Mouse (Mus musculus) left cerebral cortex, adult 11 months (tissue): ENCODE measurements around the gene Crocc.

Experiments
- DNase-seq: peaks from one replicate; pipeline ENCODE4 v3.0.0; 2022; ENCODE audit warnings: low spot score

The Crocc gene

DNA sequence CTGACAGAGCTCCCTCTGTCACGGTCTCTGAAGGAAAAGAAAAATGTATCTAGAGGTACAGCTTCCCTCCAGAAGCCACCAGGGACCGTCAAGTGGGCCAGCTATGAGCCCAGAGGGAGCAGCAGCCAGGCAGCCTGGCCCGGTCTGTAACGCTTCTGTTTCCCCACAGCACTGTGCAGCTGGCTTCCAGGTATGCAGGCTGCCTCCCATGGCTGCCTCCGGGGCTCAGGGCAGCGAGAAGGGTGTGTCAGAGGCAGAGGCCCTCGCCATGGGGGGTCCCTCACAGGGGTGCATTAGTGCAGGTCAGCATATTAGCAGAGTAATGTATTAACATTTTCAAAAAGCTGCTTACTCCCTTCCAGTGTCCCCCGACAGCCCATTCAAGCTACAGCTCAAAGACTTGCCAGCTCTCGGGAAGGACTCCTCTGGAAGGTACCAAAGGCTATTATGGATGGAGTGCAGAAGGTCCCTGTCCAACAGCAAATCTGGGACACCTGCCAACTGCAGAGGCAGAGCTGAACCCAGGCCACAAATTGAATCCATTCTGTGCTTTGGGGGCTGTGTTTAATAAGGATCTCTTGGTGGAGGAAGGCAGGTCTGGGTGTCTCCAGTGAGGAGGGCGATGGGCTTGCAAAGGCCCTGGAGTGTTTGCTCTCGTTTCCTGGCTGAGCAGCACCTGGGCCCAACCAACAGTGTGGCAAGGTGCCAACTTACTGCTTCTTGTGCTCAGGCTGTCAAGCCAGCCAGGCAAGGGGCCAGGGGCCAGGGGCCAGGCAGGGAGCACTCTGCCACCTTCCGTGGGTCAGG, 6.6 kb upstream of the Crocc start:
- no peak for DNase-seq

DNA sequence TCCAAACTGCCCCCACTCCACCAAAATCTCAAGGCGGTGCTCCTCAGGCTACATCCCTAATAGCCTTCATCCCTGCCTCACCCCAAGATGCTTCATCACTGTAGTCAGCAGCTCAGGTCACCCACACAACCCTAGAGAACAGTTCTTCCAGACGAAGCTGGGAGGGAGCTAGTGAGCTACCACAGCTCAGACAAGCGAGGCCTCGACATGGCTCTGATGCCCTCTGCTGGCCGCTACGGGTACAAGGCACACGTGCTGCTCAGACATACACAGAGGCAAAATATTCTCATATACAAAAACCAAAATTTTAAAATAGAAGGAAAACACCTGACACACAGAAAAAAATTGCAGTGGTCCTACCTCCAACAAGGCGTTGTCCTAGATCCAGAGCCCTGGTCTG, 4.8 kb upstream of the Crocc start:
- DNase-seq = peak; percentile 78

DNA sequence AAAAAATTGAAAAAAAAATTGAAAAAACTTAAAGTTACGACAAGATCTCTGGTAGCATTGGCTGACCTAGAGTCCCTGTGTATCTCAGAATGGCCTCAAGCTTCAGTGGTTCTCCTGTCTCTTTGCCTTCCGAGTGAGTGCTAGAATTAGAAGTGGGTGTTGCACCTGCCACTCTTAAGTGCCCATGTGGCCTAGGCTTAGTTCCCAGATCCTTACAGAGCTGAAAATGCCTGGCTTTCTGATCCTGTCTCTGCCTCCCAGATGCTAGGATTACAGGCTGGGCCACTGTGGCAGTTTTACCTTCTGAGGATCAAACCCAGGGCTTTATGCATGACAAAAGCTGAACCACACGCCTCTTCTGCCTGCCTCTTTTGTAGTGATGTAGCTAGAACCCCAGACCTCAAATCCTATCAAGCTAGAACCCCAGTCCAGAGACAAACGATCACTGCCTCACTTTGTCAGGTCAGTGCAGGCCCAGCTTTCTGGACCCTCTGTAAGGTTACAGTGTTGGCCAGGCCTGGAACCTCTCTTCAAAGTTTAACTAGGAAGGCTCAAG, 3.8 kb upstream of the Crocc start:
- no peak for DNase-seq

DNA sequence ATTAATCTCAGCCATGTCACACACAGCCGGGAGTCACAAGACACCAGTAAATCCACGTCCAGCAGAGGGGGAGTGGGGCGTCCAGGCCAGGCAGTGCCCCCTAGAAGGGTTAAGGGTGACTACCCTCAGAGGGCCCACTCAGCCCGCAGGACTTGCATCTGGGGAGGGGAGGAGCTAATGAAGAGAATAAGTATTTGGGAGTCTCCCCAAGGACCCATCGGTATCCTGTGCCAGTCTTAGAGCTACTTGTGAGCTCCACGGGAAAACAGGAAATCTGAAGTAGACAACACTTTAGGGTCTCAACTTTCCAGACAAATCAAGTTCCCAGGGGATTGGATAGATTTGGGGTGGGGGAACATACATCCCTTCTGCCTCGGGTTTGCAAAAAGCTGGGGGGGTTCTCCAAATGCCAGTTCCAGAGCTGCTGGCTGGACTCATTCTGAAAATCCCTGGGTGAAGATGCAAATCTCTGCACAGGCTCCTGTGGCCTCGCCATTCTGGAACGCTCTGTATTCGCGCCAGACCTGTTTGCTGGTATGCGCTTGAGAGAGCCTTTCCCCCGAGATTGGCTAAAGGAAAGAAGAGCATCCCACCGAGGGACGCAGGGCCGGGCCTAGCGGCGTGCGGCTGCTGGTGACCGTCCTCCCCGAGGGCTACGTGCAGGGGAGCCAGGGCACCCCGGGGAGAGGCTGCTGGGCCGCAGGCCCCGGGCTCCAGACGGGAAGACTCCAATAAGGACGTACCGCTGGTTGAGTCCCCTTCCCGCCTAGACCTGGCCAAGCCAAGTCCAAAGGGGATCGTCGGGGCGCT, 529 bp downstream of the Crocc start:
- no peak for DNase-seq

DNA sequence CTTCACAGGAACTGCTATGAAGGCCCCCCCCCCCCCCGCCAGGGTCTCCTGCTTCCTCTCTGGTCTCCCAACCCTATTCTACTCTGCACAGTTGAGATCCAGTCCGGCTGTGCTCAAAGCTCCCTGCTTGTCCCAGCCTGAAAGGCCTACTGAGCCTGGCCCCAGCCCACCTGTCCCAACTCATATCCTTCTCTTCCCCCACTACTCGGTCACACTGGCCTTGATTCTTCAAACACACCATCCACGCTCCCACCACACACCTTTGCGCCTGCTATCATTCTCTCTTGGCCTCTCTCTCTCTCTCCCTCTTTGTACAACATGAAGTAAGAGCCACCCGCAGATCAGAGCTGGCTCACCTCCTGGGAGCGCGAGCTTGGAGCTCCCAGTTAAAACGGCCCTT, 1.5 kb downstream of the Crocc start:
- no peak for DNase-seq

DNA sequence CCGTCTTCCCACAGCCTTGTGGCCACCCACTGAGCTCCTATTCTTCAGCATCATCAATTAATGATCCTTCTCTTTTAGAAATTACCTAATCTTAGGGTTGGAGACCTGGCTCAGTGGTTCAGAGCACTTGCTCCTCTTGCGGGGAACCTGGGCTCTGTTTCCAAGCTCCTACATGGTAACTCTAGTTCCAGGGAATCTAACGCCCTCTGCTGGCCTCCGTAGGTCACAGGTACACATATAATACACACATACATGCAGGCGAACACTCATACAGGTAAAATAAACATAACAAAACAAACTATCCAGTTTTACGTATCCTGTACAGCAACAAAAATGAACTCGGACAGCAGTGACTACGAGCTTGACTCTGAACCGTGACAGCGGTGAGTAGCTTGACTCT, 3.4 kb downstream of the Crocc start:
- DNase-seq = no peak

DNA sequence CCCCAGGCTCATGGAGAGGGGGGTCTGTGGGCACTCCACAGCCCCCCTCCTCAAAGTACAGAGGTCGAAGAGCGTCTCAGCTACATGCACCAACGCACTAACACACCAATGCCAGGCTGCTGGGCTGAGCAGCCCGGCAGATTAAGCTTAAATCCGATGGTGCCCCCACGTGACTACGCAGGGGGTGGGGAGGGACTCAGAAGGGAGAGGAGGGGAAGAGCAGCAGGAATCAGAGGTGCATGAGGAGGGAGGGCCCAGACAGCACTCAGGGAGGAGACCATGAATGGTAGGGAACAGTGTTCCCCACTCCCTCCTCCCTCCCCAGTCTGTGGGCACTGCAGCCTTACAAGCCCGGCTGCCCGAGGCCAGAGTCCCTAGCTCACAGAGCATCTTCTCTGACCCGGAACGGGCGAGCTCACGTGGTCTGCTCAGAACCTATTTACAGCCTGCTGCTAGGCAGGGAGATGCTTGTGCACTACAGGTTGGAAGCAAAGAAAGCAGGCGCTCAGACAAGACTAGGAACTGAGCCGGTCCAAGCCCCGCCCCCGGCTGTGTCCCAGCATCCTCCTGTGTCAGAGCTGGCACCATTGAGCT, 6.7 kb downstream of the Crocc start:
- DNase-seq = peak; percentile 74

DNA sequence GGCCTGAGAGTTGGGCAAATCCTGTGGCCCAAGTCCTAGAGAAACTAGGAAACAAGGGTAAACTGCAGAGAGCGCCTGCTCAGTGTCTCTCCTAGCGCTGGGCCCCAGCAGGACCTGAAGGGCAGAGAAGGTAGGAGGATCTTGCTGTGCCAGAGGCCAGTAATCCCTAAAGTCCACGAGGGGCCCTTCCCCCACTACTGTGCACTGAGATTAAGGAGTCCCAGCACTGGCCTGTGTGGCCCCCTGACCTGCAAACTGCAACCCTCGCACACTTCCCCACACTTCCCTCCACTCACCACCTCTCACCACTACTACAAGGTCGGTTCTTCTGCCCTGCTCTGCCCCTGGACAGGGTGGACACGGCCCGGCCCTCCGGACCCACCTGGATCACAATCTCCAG, 7.2 kb downstream of the Crocc start:
- no peak for DNase-seq

DNA sequence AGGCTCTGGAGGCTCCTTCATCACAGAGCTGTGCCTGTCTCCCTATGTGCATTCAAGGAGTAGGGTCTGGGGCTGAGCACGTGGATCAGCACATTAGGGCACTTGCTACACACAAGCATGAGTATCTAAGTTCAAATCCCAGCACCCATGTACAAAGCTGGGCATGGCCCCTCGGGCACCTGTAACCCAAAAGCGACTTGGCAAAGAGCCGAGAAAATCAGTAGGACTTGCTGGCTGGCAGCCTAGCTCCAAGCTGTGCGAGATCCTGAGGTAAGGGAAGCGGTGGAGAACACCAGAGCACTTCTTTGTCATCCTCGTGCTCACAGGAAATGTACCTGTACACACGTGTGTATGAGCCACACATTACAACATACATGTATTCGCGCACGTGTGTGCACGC, 7.9 kb downstream of the Crocc start:
- no peak for DNase-seq

DNA sequence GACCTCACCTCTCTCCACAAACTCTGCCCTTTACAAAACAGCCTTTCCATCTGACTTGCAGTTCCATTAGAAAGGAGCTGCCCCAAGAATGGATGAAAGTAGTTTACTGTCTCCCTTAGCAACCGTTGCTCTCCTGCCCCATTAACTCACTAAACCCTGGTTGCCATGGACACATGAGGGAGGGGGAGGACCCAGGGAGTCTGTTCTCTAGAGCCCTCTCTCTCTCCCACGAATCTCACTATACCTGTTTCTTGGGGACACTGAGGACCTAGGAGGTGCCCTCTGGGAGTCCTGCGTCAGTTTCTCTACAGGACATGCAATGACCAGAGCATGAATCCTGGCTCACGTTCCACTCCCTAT, 10.9 kb downstream of the Crocc start:
- DNase-seq = peak; percentile 49

DNA sequence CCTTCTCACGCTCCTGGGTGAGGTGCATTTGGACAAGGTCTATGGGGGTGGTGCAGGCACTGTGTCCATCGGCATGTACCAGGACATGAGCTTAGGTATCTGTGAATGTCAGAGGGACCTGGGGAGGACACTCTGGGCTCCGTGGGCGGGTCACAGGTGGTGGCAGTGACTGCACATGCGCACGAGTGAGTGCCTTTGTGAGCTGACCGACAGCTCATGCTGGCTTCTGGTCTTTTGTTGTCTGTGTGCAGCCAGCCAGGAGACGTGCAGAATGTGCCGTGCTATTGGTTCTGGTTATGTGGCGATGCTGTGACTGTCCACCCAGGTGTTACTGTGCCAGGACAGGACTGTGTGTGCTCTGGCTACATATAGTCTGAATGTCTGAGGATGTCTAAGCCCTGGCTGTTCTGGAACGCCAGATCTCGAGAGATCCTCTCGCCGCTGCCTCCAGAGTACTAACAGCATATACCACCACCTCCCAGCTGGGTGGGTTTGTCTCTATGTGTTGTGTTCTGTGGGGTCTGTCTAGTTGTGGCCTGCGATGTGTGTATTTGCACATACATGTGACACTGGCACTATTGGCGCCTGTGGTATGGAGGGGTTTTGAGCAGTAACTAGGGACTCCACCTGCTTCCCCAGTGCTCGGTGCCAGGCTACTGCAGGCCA, 11.4 kb downstream of the Crocc start:
- DNase-seq = no peak

DNA sequence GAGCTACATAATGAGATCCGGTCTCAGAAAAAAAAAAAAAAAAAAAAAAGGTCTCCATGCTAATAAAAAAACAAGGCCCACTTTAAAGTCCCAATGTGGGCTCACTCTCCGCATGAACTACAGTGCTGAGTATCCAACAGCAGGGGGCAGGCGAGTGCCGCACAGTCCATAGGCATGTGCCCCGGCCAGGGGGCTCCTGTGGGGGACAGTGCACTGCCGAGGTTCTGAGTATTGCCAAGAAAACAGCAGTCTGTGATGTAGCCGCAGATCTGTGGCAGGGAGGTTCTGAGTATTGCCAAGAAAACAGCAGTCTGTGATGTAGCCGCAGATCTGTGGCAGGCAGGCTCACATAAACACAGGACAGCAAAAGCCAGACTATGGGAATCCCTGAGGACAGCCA, 15.5 kb downstream of the Crocc start:
- DNase-seq = no peak

DNA sequence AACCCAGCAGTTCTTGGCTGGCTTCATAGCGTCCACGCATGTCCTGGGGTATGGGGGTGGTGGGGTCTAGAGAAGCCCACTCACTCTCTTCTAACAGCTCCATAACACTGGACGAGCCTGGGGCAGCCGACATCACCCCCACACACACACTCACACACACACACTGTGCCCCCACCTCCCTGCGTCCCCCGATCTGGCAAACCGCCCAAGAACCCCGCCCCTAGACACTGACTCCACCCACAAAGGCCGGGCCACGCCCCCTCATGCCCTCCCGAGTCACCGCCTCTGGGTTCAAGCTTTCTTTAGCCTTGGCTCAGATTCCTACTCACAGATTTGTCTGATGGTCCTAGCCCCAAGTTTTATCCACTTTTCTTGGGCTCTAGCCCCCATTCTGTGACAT, 19.2 kb downstream of the Crocc start:
- DNase-seq = no peak

DNA sequence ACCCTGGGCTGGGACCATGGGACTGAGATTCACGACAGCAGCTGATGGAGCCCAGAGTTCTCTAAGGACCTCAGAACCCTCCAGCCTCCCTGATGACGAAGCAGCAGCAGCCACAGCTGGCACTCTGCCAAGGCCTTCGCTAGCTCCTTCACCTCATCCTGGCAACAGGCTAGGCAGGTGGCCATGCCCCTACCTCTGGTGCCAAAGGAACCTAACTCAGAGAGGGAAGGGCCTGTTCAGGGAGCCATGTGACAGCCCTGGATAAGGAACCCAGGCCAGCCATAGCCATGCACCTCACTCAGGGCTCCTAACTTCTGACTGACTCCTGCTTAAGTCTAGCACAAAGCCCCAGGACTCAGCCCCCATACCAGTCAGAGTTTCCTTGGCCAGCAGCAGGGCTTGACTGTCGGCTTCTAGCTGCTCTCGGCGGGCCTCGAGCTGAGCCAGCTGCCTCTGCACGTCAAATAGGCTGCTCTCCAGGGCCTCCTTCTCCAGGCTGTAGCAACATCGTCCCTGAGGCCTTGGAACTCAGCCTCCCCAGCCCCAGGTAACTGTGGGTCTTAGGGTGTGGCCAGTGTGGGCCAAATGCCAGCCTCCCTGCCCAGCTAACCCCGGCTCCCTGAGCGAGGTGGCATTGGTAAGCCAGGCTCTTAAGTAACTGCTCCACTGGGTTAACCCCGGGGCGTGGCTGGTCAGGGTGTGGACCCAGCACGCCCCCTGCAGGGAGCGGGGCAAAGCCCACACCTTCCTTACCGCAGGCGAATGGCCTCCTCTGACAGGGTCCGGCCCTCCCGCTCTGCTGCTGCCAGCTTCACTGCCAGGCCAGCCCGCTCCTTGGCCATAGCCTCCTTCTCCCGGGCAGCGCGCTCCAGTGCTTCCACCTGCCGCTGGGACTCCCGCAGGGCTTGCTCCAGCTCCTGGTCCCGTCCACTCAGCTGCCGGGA, 26.5 kb downstream of the Crocc start:
- no peak for DNase-seq

DNA sequence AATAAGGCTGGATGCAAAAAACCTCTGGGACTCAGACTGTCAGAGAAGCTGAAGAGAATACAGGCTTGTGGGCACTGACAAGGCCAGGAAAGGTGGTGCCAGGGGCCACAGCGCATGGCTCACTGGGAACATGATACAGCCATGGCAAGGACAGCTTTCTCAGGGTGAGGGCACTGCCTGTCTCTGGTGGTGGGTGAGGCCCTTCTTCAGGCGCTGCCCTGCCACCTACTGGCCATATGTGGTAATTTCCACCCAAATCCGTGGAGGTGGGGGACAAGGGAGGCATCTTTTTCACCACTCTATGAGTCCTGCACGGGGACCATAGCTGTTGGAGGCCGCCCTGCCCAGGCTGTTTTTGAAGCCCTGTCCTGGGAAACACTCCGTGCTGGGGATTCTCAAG, 28.6 kb downstream of the Crocc start:
- no peak for DNase-seq

DNA sequence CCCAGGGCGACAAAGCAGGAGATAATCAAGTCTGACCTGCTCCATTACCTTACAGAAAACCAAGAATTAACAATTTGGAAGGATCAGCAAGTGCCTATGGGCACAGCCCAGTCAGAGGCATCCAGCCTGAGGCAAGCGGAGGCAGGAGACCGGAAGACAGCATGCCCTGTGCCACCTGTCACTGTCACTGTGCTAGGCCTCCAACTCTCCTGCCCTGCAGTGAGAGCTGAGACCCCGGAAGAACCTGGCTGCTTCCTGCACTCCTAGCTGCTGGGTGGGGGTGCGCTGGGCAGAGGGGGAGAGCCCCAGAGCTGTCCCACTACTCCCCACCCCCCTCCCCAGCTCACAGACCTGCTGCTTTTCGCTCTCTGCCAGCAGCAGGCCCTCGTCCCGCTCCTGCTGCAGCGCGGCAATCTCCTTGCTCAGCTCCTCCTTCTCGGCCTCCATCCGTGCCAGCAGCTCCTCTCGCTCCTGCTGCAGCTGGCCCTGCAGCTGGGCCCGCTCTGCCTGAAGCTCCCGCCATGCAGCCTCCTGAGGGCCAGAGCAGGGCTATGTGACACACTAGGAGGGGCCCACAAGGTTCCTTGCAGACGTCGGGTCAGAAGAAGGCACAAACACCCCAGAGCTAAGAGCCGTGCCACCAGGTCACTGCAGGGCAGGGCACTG, 29.7 kb downstream of the Crocc start:
- no peak for DNase-seq

DNA sequence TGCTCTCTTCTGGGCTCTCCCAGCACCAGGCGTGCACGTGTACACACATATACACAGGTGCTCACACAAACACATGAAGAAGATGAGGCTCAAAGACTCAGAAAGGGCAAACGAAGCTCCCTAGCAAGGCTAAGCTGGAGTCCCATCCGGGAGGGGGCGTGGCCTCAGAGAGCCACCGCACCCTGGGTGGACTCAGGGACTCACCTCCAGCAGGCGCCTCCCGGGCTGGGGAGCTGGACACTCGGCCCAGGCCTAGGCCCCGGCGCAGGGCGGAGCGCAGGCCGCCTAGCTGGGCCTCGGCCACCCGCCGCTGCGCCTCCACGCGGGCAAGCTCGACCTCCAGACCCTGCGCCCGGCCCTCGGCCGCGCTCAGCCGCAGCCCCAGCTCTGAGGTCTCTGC, 35.4 kb downstream of the Crocc start:
- no peak for DNase-seq

DNA sequence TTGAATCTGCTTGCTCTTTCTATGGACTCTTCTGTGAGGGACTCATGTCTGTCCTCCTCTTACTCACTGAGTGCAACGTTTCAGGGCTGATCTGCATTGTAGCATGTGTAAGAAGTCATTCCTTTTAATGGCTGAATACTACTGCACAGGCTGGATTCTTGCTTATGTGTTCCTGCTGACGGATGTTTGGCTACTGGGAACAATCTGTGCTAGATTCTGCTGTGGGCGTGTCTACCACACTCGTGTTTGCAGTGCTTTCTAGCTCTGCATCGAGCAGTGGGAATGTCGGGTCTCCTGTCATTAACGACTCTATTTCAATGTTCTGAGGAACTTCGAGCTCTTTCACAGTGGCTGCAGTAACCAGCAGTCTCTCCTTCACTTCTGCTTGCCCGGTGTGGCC, 36.3 kb downstream of the Crocc start:
- DNase-seq = no peak

DNA sequence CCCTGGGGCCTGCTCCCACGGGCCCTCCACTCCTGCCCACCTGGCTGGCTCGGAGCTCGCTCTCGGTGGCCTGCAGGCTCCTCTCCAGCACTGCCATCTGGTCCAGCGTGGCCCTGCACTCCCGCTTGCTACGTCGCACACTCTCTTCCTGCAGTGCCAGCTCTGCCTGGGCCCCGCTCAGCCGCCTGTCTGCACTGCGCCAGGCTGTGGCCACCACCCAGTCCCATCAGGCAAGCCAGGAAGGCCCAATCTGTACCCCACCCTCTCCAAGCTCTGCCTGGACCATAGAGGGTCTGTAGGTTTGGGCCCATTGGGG, 38.8 kb downstream of the Crocc start:
- DNase-seq = no peak

DNA sequence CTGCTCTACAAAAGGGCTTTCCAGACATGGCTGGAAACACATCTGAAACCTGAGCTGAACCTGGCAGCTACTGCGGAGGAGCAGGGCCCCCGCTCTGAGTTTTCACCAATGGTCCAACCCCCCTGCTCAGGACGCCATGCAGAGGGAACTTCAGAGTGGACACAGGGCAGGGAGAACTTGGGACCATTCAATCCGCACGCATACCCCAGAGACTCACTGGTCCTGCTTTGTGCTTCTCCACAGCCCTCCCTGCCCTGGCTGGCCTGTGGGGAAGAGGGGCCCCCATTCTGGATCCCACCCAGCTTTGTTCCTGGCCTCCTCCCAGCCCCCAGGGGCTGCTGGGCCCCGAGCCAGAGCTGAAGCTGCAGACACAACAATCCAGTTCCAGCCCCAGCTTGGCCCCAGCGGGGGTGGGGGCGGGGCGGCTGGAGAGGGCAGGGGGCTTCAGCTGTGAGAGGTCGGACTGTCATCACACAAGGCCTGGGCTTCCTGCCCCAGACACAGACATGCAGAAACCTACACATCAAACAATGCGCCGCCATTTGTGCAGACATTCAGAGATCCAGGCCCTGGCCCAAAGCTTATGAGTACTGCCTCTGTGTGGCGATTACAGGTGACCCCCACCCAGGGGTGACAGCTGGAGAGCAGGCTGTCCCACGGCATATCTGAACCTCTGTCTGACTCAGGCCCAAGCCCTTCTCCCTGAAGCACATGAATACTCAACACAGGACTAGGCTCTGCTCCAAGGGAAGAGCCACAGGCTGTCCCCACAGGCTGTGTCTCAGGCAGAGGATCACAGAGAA, 39.3 kb downstream of the Crocc start:
- no peak for DNase-seq
